Comparison of ENCODE assay signal across 9 mouse cellular contexts in the genomic region with DNA sequence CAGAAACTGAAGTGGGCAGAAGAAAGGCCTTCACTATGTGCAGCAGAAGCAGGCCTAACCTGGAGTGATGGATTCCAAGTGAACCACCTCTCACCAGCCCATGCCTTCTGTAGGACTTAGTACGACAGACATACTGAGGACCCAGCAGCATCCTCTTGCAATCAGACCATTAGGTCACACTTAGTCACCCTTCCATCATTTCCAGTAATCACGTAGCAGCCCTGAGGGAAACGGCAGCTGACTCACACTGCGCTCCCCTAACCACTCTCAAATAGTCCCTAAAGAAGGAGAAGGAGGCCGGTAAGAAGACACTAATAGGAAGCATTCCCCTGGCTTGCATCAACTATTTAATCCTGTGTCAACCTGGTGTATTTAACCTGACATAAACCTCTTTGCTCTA.
DNase-seq lines count a peak whose midpoint lies in the region; ATAC-seq lines count a peak whose summit lies in the region.
"Had no signal": no experiment of that assay in that cellular context is flagged by ENCODE, and none has a peak within 500 bp of the region (broad histone marks: within the 10 kb centered on the region; RNA-seq: fewer than 3 reads in every experiment).

No protein-coding gene starts in this region.

- peaks cover 66% of the 10 kb centered on the region for H3K27me3 ChIP-seq in hindbrain, embryonic 10.5 days (ENCODE audit: insufficient read depth, poor library complexity, severe bottlenecking)
- H3K27me3 ChIP-seq in hindbrain, embryonic 14.5 days (ENCODE audit: control insufficient read depth, insufficient read depth, low read length), result 0 out of 2 replicates have a peak, but pooled peaks cover 5% of the 10 kb centered on the region
- no peaks in the 10 kb centered on the region for H3K27me3 ChIP-seq in intestine, embryonic 16.5 days (replicated peaks; ENCODE audit: control insufficient read depth, insufficient read depth, low read length)
- H3K27me3 ChIP-seq: hindbrain, embryonic 15.5 days had no signal

- peaks cover 27% of the 10 kb centered on the region for H3K4me1 ChIP-seq in hindbrain, embryonic 10.5 days (replicated peaks)
- H3K4me1 ChIP-seq in hindbrain, embryonic 14.5 days (replicated peaks; ENCODE audit: control insufficient read depth, insufficient read depth, low read length), result peaks cover 5% of the 10 kb centered on the region; the same call in 1 of the 2 replicates
- peaks cover 5% of the 10 kb centered on the region; the same call in 1 of the 2 replicates for H3K4me1 ChIP-seq in intestine, embryonic 16.5 days (ENCODE audit: control insufficient read depth, insufficient read depth, low read length)
- H3K4me1 ChIP-seq: hindbrain, embryonic 15.5 days had no signal

- 0 out of 2 replicates have a peak overlapping the region, but pooled peaks have one; percentile 67 for H3K27ac ChIP-seq in hindbrain, embryonic 10.5 days
- H3K27ac ChIP-seq in hindbrain, embryonic 14.5 days, result no peak overlapping the region
- H3K27ac ChIP-seq in intestine, embryonic 16.5 days (ENCODE audit: low read length), result peak overlapping the region; percentile 59
- H3K27ac ChIP-seq: hindbrain, embryonic 15.5 days had no signal

- no peak overlapping the region for H3K9ac ChIP-seq in hindbrain, embryonic 14.5 days
- no peak overlapping the region for H3K9ac ChIP-seq in intestine, embryonic 16.5 days (ENCODE audit: low read depth, low read length)
- H3K9ac ChIP-seq: hindbrain, embryonic 15.5 days had no signal

- H3K4me2 ChIP-seq in hindbrain, embryonic 14.5 days (replicated peaks), result no peak overlapping the region
- H3K4me2 ChIP-seq in intestine, embryonic 16.5 days (ENCODE audit: low read depth, low read length), result no peak overlapping the region
- H3K4me2 ChIP-seq: hindbrain, embryonic 15.5 days had no signal

- no peak overlapping the region for H3K4me3 ChIP-seq in hindbrain, embryonic 10.5 days
- H3K4me3 ChIP-seq in hindbrain, embryonic 14.5 days (replicated peaks; ENCODE audit: low read length), result no peak overlapping the region
- no peak overlapping the region for H3K4me3 ChIP-seq in intestine, embryonic 16.5 days (ENCODE audit: low read length)
- H3K4me3 ChIP-seq: hindbrain, embryonic 15.5 days had no signal

- no peaks in the 10 kb centered on the region for H3K9me3 ChIP-seq in hindbrain, embryonic 10.5 days
- no peaks in the 10 kb centered on the region for H3K9me3 ChIP-seq in hindbrain, embryonic 14.5 days (ENCODE audit: control insufficient read depth, low read length)
- H3K9me3 ChIP-seq in intestine, embryonic 16.5 days (ENCODE audit: control insufficient read depth, low read length), result no peaks in the 10 kb centered on the region
- H3K9me3 ChIP-seq: G1E; hindbrain, embryonic 15.5 days had no signal

- no peak for ATAC-seq in hindbrain, embryonic 14.5 days (ENCODE audit: low FRiP score)
- ATAC-seq in intestine, embryonic 16.5 days, result no peak

- 70% methylated on average over 5 of the region's 5 CpGs for WGBS in hindbrain, embryonic 10.5 days
- 73% methylated on average over 5 of the region's 5 CpGs for WGBS in hindbrain, embryonic 14.5 days
- WGBS in intestine, embryonic 16.5 days, result 68% methylated on average over 5 of the region's 5 CpGs

- no peak for DNase-seq in hindbrain, embryonic 10.5 days (ENCODE audit: low spot score)
- no peak for DNase-seq in hindbrain, embryonic 14.5 days (ENCODE audit: low spot score)
- DNase-seq in 3T3-L1 (ENCODE audit: low read depth, low spot score), result peak; percentile 95
- peak; percentile 60 for DNase-seq in MN1 (ENCODE audit: low spot score)
- DNase-seq in urinary bladder, postnatal 36 days (ENCODE audit: low spot score in 2 of 2), result no peak
- no peak for DNase-seq in spleen, adult 18-20 months

- no peaks in the 10 kb centered on the region for H3K36me3 ChIP-seq in hindbrain, embryonic 10.5 days
- no peaks in the 10 kb centered on the region for H3K36me3 ChIP-seq in hindbrain, embryonic 14.5 days (replicated peaks; ENCODE audit: control insufficient read depth, insufficient read depth)
- H3K36me3 ChIP-seq in intestine, embryonic 16.5 days (ENCODE audit: control insufficient read depth, insufficient read depth, low read length), result no peaks in the 10 kb centered on the region
- H3K36me3 ChIP-seq: G1E; hindbrain, embryonic 15.5 days had no signal

Comparison
In these comparisons a context has a peak if more than half of its experiments do, and no peak if none do; other contexts are left out.
1. DNase-seq: peak in 3T3-L1 (single experiment) and MN1 (single experiment); none in hindbrain, embryonic 10.5 days (single experiment), hindbrain, embryonic 14.5 days (single experiment), urinary bladder, postnatal 36 days (0 of 2) and spleen, adult 18-20 months (0 of 2).